Mouse (Mus musculus) forebrain, embryonic 10.5 days (tissue): ENCODE measurements around the gene Gpr174. TPM values are rescaled to one million over a fixed set of nuclear protein-coding genes. Genes with fewer than 3 reads are reported as not detected.

Experiments used
- DNase-seq: peaks from one replicate; pipeline ENCODE4 v3.0.0-alpha.2; 2017; ENCODE audit warnings: low spot score; ENCODE audit errors: extremely low spot score
- H3K27ac ChIP-seq: fragments of 300-500 bp; sonication (generic); 2 replicates; pipeline ENCODE4 v1.5.1; 2016; ENCODE audit warnings: mild to moderate bottlenecking
- H3K27me3 ChIP-seq: fragments of 300-500 bp; sonication (generic); 2 replicates; pipeline ENCODE4 v1.6.1; 2016; ENCODE audit warnings: mild to moderate bottlenecking; ENCODE audit not compliant: poor library complexity, severe bottlenecking
- H3K36me3 ChIP-seq: fragments of 300-500 bp; sonication (generic); replicated peaks from 2 replicates; pipeline ENCODE4 v1.6.1; 2016; ENCODE audit warnings: mild to moderate bottlenecking, moderate library complexity
- H3K4me1 ChIP-seq: fragments of 300-500 bp; sonication (generic); 2 replicates; pipeline ENCODE4 v1.6.1; 2016
- H3K4me3 ChIP-seq: fragments of 300-500 bp; sonication (generic); 2 replicates; pipeline ENCODE4 v1.5.1; 2016; ENCODE audit warnings: mild to moderate bottlenecking, moderate library complexity
- H3K9me3 ChIP-seq: fragments of 300-500 bp; sonication (generic); 2 replicates; pipeline ENCODE4 v1.6.1; 2016; ENCODE audit warnings: mild to moderate bottlenecking, moderate library complexity
- WGBS: fragments of 180-500 bp; shearing (Covaris S2); methylation state at CpG from one replicate; pipeline ENCODE4 v1.1.7; 2016; 5-methylcytosine and 5-hydroxymethylcytosine counted together
- polyA plus RNA-seq: library from polyadenylated mRNA; unstranded; fragments of >200 nt; fragmentation: Nextera tagmentation; extraction: Ambion mirVana; gene quantifications from 2 replicates; pipeline ENCODE4 v1.2.1, GENCODE M21; 2016

The Gpr174 gene
- polyA plus RNA-seq, 1 experiment from 2014 or later, result not detected

GRCm38 (mm10) chrX:107312533-107312932, 56.9 kb downstream of the Gpr174 start:
- Histone ChIP-seq H3K4me1 (no peaks in the 10 kb centered on the region), H3K36me3 (no peaks in the 10 kb centered on the region), H3K27me3 (peaks cover 5% of the 10 kb centered on the region), H3K27ac (no peak overlapping the region), H3K9me3 (no peaks in the 10 kb centered on the region), H3K4me3 (no peak overlapping the region)
- 79% methylated on average over 5 of the region's 5 CpGs for WGBS
- DNase-seq, result no peak

GRCm38 (mm10) chrX:107325697-107326381, 70.2 kb downstream of the Gpr174 start:
- Histone ChIP-seq H3K36me3 (no peaks in the 10 kb centered on the region), H3K4me3 (no peak overlapping the region), H3K27ac (no peak overlapping the region), H3K27me3 (peaks cover 10% of the 10 kb centered on the region), H3K9me3 (no peaks in the 10 kb centered on the region), H3K4me1 (no peaks in the 10 kb centered on the region)
- WGBS, result 91% methylated on average over 4 of the region's 8 CpGs
- DNase-seq, result no peak

- no peaks in the 10 kb centered on the region for H3K9me3 ChIP-seq
- DNase-seq, result no peak
- H3K27ac ChIP-seq, result no peak overlapping the region
- H3K4me3 ChIP-seq, result no peak overlapping the region
- 85% methylated on average over 3 of the region's 3 CpGs for WGBS
- no peaks in the 10 kb centered on the region for H3K27me3 ChIP-seq
- no peaks in the 10 kb centered on the region for H3K36me3 ChIP-seq
- H3K4me1 ChIP-seq, result no peaks in the 10 kb centered on the region
Measured at GRCm38 (mm10) chrX:107329849-107330248, 74.2 kb downstream of the Gpr174 start.

- Histone ChIP-seq H3K9me3 (no peaks in the 10 kb centered on the region), H3K4me3 (no peak overlapping the region), H3K27me3 (no peaks in the 10 kb centered on the region), H3K36me3 (no peaks in the 10 kb centered on the region), H3K4me1 (no peaks in the 10 kb centered on the region), H3K27ac (no peak overlapping the region)
- 78% methylated on average over 1 of the region's 1 CpGs for WGBS
- DNase-seq, result no peak
Measured at GRCm38 (mm10) chrX:107336609-107337008, 80.9 kb downstream of the Gpr174 start.

- WGBS, result 46% methylated on average over 3 of the region's 3 CpGs
- H3K4me3 ChIP-seq, result no peak overlapping the region
- DNase-seq, result no peak
Measured at GRCm38 (mm10) chrX:107341980-107342379, 86.3 kb downstream of the Gpr174 start.

More at GRCm38 (mm10) chrX:107341980-107342379, 86.3 kb downstream of the Gpr174 start:
- H3K36me3 ChIP-seq, result no peaks in the 10 kb centered on the region
- H3K27ac ChIP-seq, result no peak overlapping the region
- H3K4me1 ChIP-seq, result no peaks in the 10 kb centered on the region
- no peaks in the 10 kb centered on the region for H3K9me3 ChIP-seq
- no peaks in the 10 kb centered on the region for H3K27me3 ChIP-seq

Other genes starting within 250 kb of the Gpr174 start
- gene P2ry10, start 167.4 kb upstream of the Gpr174 start, polyA plus RNA-seq, result not detected in 2 replicates
- 0.25 and 0.29 TPM in 2 replicates for gene P2ry10b, start 107.0 kb upstream of the Gpr174 start, polyA plus RNA-seq
- 60.7 and 61.7 TPM in 2 replicates for gene Itm2a, start 147.5 kb downstream of the Gpr174 start, polyA plus RNA-seq